8 mouse cellular contexts compared by ENCODE assay signal in the genomic region with DNA sequence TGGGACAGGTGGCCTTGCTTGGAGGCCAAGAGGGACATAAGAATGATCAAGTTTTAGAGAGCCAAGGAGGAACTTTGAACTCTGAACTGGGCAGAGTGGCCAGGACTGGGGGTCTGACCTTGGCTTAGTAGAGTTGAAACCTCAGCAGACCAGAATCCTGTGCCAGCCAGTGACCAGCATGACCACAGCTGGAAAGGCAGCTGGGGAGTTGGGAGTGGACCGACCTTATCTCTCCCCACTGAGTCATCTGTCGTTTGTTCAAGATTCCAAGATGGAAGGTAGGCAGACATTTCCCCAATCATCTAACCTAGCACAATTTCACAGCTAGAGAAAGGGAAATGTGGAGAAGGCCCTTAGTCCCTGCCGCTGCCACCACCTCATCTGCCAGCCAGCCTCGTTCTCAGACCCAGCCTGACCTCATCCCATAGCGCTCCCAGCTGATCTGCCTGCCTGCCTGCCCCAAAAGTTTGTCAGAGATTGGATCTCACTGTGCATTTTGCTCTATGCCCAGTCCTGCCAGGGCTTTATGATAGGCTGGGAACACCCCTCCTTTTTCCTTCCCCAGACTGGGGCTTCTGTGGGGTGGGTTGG. TPM values are rescaled to one million over a fixed set of nuclear protein-coding genes. Genes with fewer than 3 reads are reported as not detected.
DNase-seq lines count a peak whose midpoint lies in the region; ATAC-seq and TF ChIP-seq lines count a peak whose summit lies in the region.

No protein-coding gene starts in this region.

- intact Hi-C loops in left cerebral cortex, postnatal 4 days (cut with DNase I): no loop called here

- TF ChIP-seq POLR2A in cerebellum, adult 2 months (IDR thresholded peaks at IDR 0.05; ENCODE audit: borderline replicate concordance, insufficient read depth, low read length): no peak

- WGBS in cerebellum, adult 2 months: 65% methylated on average over 5 of the region's 5 CpGs
- WGBS in forebrain, embryonic 12.5 days: 49% methylated on average over 5 of the region's 5 CpGs
- 35% methylated on average over 5 of the region's 5 CpGs for WGBS in liver, embryonic 13.5 days (ENCODE audit: insufficient replicate concordance)

- TF ChIP-seq CTCF in cerebellum, adult 2 months (IDR thresholded peaks at IDR 0.05; ENCODE audit: borderline replicate concordance, insufficient read depth, low read depth, low read length): no peak

- no peaks in the 10 kb centered on the region for H3K27me3 ChIP-seq in cerebellum, adult 2 months (ENCODE audit: control insufficient read depth, insufficient read depth, low read length)
- H3K27me3 ChIP-seq in forebrain, embryonic 12.5 days: peaks cover 61% of the 10 kb centered on the region
- peaks cover 43% of the 10 kb centered on the region for H3K27me3 ChIP-seq in liver, embryonic 13.5 days

- no peaks in the 10 kb centered on the region for H3K36me3 ChIP-seq in forebrain, embryonic 12.5 days (replicated peaks)
- no peaks in the 10 kb centered on the region for H3K36me3 ChIP-seq in liver, embryonic 13.5 days

- H3K4me3 ChIP-seq in cerebellum, adult 2 months (replicated peaks; ENCODE audit: insufficient read depth, low read depth, low read length): peak overlapping the region; percentile 13
- H3K4me3 ChIP-seq in forebrain, embryonic 12.5 days (replicated peaks): peak overlapping the region; percentile 15; the same call in 1 of the 2 replicates
- peak overlapping the region; percentile 19; the same call in 1 of the 2 replicates for H3K4me3 ChIP-seq in liver, embryonic 13.5 days (replicated peaks)

- no peak for DNase-seq in cerebellum, adult 2 months
- no peak for DNase-seq in cerebellum, adult 11 months
- peak; percentile 32 for DNase-seq in 3T3-L1 (ENCODE audit: low read depth, low spot score)
- no peak for DNase-seq in liver, embryonic 13.5 days
- no peak for DNase-seq in thymus, postnatal 14 days
- DNase-seq in layer of hippocampus, postnatal 25 days (ENCODE audit: extremely low spot score in 1 of 2, low spot score in 1 of 2): no peak
- no peak for DNase-seq in left cerebral cortex, postnatal 4 days

- no peak overlapping the region for H3K9ac ChIP-seq in forebrain, embryonic 12.5 days
- no peak overlapping the region for H3K9ac ChIP-seq in liver, embryonic 13.5 days

- no peak; the same call in 1 of the 2 replicates for ATAC-seq in forebrain, embryonic 12.5 days (ENCODE audit: low FRiP score)
- ATAC-seq in liver, embryonic 13.5 days (ENCODE audit: low read depth): no peak

- no peaks in the 10 kb centered on the region; the same call in none of the 2 replicates for H3K4me1 ChIP-seq in cerebellum, adult 2 months (ENCODE audit: control insufficient read depth, insufficient read depth, low read length)
- peaks cover 40% of the 10 kb centered on the region for H3K4me1 ChIP-seq in forebrain, embryonic 12.5 days
- H3K4me1 ChIP-seq in liver, embryonic 13.5 days (replicated peaks): no peaks in the 10 kb centered on the region; the same call in none of the 2 replicates

- no peak overlapping the region for H3K27ac ChIP-seq in cerebellum, adult 2 months (ENCODE audit: insufficient read depth, low read length)
- peak overlapping the region; percentile 85 for H3K27ac ChIP-seq in forebrain, embryonic 12.5 days
- H3K27ac ChIP-seq in liver, embryonic 13.5 days: no peak overlapping the region

- H3K4me2 ChIP-seq in forebrain, embryonic 12.5 days: peak overlapping the region; percentile 35
- H3K4me2 ChIP-seq in liver, embryonic 13.5 days: peak overlapping the region; percentile 45

- H3K9me3 ChIP-seq in forebrain, embryonic 12.5 days: no peaks in the 10 kb centered on the region
- H3K9me3 ChIP-seq in liver, embryonic 13.5 days (replicated peaks): no peaks in the 10 kb centered on the region

RNA-seq across cellular contexts. Expression of gene Btrc, which starts 53.1 kb away (rescaled TPM):
- polyA plus RNA-seq in cerebellum, adult 2 months (2012; rRNA removed): 65.9 and 66.5 TPM in 2 replicates
- 55.7 and 59.0 TPM in 2 replicates for polyA plus RNA-seq in forebrain, embryonic 12.5 days (2016; fragmentation: Nextera tagmentation; extraction: Ambion mirVana)
- polyA plus RNA-seq in liver, embryonic 13.5 days (2015; fragmentation: Nextera tagmentation; extraction: Ambion mirVana): 44.1 and 48.0 TPM in 2 replicates
- 10 to 100 TPM; 93.9 to 94.3 TPM for total RNA-seq in layer of hippocampus, postnatal 25 days (2021)
- total RNA-seq in left cerebral cortex, postnatal 4 days (2021): 10 to 100 TPM; 74.0 to 80.0 TPM
